Mouse (Mus musculus): ENCODE measurements around the gene Ppa1. TPM values are rescaled to one million over a fixed set of nuclear protein-coding genes. Genes with fewer than 3 reads are reported as not detected.
"Not testable (repeated sequence)": the region's sequence is repeated elsewhere in the genome, so short reads cannot be mapped to it uniquely, and the experiment has no call there.

Gene Ppa1
- 236 and 247 TPM in 2 replicates for polyA plus RNA-seq (2016; fragmentation: Nextera tagmentation; extraction: Ambion mirVana)

GRCm38 (mm10) chr10:61647790-61648736 lies at the start of gene Ppa1:
Gene Ppa1 (plus strand): TSS chr10:61648552.
- Histone ChIP-seq H3K27me3 (no peaks in the 10 kb centered on the region), H3K4me1 (peaks cover 17% of the 10 kb centered on the region), H3K27ac (replicated peaks) (peak within 1 kb of the TSS; percentile 81), H3K4me3 (peak within 1 kb of the TSS; percentile 83), H3K9me3 (no peaks in the 10 kb centered on the region), H3K9ac (replicated peaks) (peak within 1 kb of the TSS; percentile 89), H3K36me3 (peaks cover 13% of the 10 kb centered on the region; the same call in 1 of the 2 replicates), H3K4me2 (replicated peaks) (peak within 1 kb of the TSS; percentile 91)
- WGBS = 4% methylated on average over 50 of the region's 50 CpGs
- peak; percentile 99 for ATAC-seq (ENCODE audit: low FRiP score, low read depth)

- H3K27me3 ChIP-seq = peaks cover 32% of the 10 kb centered on the region
- no peak overlapping the region for H3K4me3 ChIP-seq
- ATAC-seq (ENCODE audit: low FRiP score, low read depth) = no peak
- H3K9me3 ChIP-seq = no peaks in the 10 kb centered on the region
- H3K36me3 ChIP-seq = no peaks in the 10 kb centered on the region
- WGBS = 45% methylated on average over 9 of the region's 9 CpGs
- no peak overlapping the region for H3K27ac ChIP-seq (replicated peaks)
- peaks cover 9% of the 10 kb centered on the region for H3K4me1 ChIP-seq
- H3K9ac ChIP-seq (replicated peaks) = no peak overlapping the region
- no peak overlapping the region for H3K4me2 ChIP-seq (replicated peaks)
These were observed 48.7 kb upstream of the Ppa1 start for GRCm38 (mm10) chr10:61599556-61600114.

GRCm38 (mm10) chr10:61602283-61603033 lies 45.9 kb upstream of the Ppa1 start:
- H3K27me3 ChIP-seq = peaks cover 9% of the 10 kb centered on the region
- ATAC-seq (ENCODE audit: low FRiP score, low read depth) = peak; percentile 56; the same call in 1 of the 2 replicates
- 0 out of 2 replicates have a peak, but pooled peaks cover 4% of the 10 kb centered on the region for H3K4me1 ChIP-seq
- no peaks in the 10 kb centered on the region for H3K36me3 ChIP-seq
- H3K27ac ChIP-seq (replicated peaks) = no peak overlapping the region
- H3K4me3 ChIP-seq = no peak overlapping the region
- 17% methylated on average over 14 of the region's 14 CpGs for WGBS
- H3K9ac ChIP-seq (replicated peaks) = no peak overlapping the region
- H3K4me2 ChIP-seq (replicated peaks) = peak overlapping the region; percentile 32
- H3K9me3 ChIP-seq = no peaks in the 10 kb centered on the region

- no peaks in the 10 kb centered on the region for H3K9me3 ChIP-seq
- no peak overlapping the region for H3K4me2 ChIP-seq (replicated peaks)
- no peak for ATAC-seq (ENCODE audit: low FRiP score, low read depth)
- no peaks in the 10 kb centered on the region for H3K36me3 ChIP-seq
- WGBS = 79% methylated on average over 10 of the region's 10 CpGs
- H3K4me3 ChIP-seq = no peak overlapping the region
- no peak overlapping the region for H3K27ac ChIP-seq (replicated peaks)
- peaks cover 9% of the 10 kb centered on the region for H3K27me3 ChIP-seq
- no peak overlapping the region for H3K9ac ChIP-seq (replicated peaks)
- H3K4me1 ChIP-seq = 0 out of 2 replicates have a peak, but pooled peaks cover 5% of the 10 kb centered on the region
These were observed 43.8 kb upstream of the Ppa1 start for GRCm38 (mm10) chr10:61604376-61605065.

GRCm38 (mm10) chr10:61605381-61605780 lies 43.0 kb upstream of the Ppa1 start:
- 70% methylated on average over 11 of the region's 11 CpGs for WGBS

GRCm38 (mm10) chr10:61605851-61606250 lies 42.5 kb upstream of the Ppa1 start:
- Histone ChIP-seq H3K27me3 (peaks cover 12% of the 10 kb centered on the region), H3K9ac (replicated peaks) (no peak overlapping the region), H3K27ac (replicated peaks) (no peak overlapping the region), H3K4me1 (0 out of 2 replicates have a peak, but pooled peaks cover 5% of the 10 kb centered on the region), H3K36me3 (no peaks in the 10 kb centered on the region), H3K4me3 (no peak overlapping the region), H3K9me3 (no peaks in the 10 kb centered on the region), H3K4me2 (replicated peaks) (no peak overlapping the region)
- no peak for ATAC-seq (ENCODE audit: low FRiP score, low read depth)
- 20% methylated on average over 8 of the region's 8 CpGs for WGBS

More at GRCm38 (mm10) chr10:61605381-61605780, 43.0 kb upstream of the Ppa1 start:
- not testable (repeated sequence) for H3K9me3 ChIP-seq; H3K27ac ChIP-seq (replicated peaks); H3K4me1 ChIP-seq; H3K36me3 ChIP-seq; H3K4me3 ChIP-seq; H3K9ac ChIP-seq (replicated peaks); ATAC-seq (ENCODE audit: low FRiP score, low read depth); H3K4me2 ChIP-seq (replicated peaks)
- H3K27me3 ChIP-seq = peaks cover 12% of the 10 kb centered on the region

GRCm38 (mm10) chr10:61608233-61608632 lies 40.1 kb upstream of the Ppa1 start:
- peaks cover 12% of the 10 kb centered on the region for H3K27me3 ChIP-seq
- no peak overlapping the region for H3K4me2 ChIP-seq (replicated peaks)
- H3K4me1 ChIP-seq = 0 out of 2 replicates have a peak, but pooled peaks cover 3% of the 10 kb centered on the region
- H3K36me3 ChIP-seq = no peaks in the 10 kb centered on the region
- no peak overlapping the region for H3K27ac ChIP-seq (replicated peaks)
- ATAC-seq (ENCODE audit: low FRiP score, low read depth) = no peak
- no peak overlapping the region for H3K9ac ChIP-seq (replicated peaks)
- H3K9me3 ChIP-seq = no peaks in the 10 kb centered on the region
- H3K4me3 ChIP-seq = no peak overlapping the region

GRCm38 (mm10) chr10:61610650-61611235 lies 37.6 kb upstream of the Ppa1 start:
- Histone ChIP-seq H3K27me3 (peaks cover 3% of the 10 kb centered on the region; the same call in 1 of the 2 replicates), H3K4me2 (replicated peaks) (no peak overlapping the region), H3K36me3 (no peaks in the 10 kb centered on the region), H3K4me1 (0 out of 2 replicates have a peak, but pooled peaks cover 3% of the 10 kb centered on the region), H3K27ac (replicated peaks) (no peak overlapping the region), H3K9me3 (no peaks in the 10 kb centered on the region), H3K4me3 (no peak overlapping the region), H3K9ac (replicated peaks) (no peak overlapping the region)
- 76% methylated on average over 8 of the region's 8 CpGs for WGBS
- ATAC-seq (ENCODE audit: low FRiP score, low read depth) = no peak

- Histone ChIP-seq H3K4me3 (no peak overlapping the region), H3K4me1 (no peaks in the 10 kb centered on the region), H3K27ac (replicated peaks) (no peak overlapping the region), H3K9me3 (peaks cover 8% of the 10 kb centered on the region), H3K27me3 (peaks cover 3% of the 10 kb centered on the region; the same call in 1 of the 2 replicates), H3K9ac (replicated peaks) (no peak overlapping the region), H3K4me2 (replicated peaks) (no peak overlapping the region), H3K36me3 (no peaks in the 10 kb centered on the region)
- 87% methylated on average over 7 of the region's 7 CpGs for WGBS
- no peak for ATAC-seq (ENCODE audit: low FRiP score, low read depth)
These were observed 34.0 kb upstream of the Ppa1 start for GRCm38 (mm10) chr10:61614311-61614710.

GRCm38 (mm10) chr10:61618528-61618927 lies 29.8 kb upstream of the Ppa1 start:
- Histone ChIP-seq H3K27ac (replicated peaks) (no peak overlapping the region), H3K9ac (replicated peaks) (no peak overlapping the region), H3K4me2 (replicated peaks) (no peak overlapping the region), H3K36me3 (no peaks in the 10 kb centered on the region), H3K27me3 (no peaks in the 10 kb centered on the region; the same call in 1 of the 2 replicates), H3K4me3 (no peak overlapping the region), H3K9me3 (peaks cover 8% of the 10 kb centered on the region), H3K4me1 (no peaks in the 10 kb centered on the region)
- WGBS = 78% methylated on average over 2 of the region's 2 CpGs
- ATAC-seq (ENCODE audit: low FRiP score, low read depth) = no peak

GRCm38 (mm10) chr10:61621681-61622080 lies 26.7 kb upstream of the Ppa1 start:
- Histone ChIP-seq H3K27ac (replicated peaks) (no peak overlapping the region), H3K9me3 (peaks cover 8% of the 10 kb centered on the region), H3K4me2 (replicated peaks) (no peak overlapping the region), H3K4me3 (no peak overlapping the region), H3K4me1 (peaks cover 12% of the 10 kb centered on the region), H3K27me3 (peaks cover 27% of the 10 kb centered on the region), H3K36me3 (no peaks in the 10 kb centered on the region), H3K9ac (replicated peaks) (no peak overlapping the region)
- no peak for ATAC-seq (ENCODE audit: low FRiP score, low read depth)
- WGBS = 60% methylated on average over 9 of the region's 9 CpGs

Data from midbrain, embryonic 12.5 days (tissue).